Mouse (Mus musculus) heart, embryonic 12.5 days (tissue): Measurements from ENCODE around the gene Zcchc10. TPM values are rescaled to one million over a fixed set of nuclear protein-coding genes. Genes with fewer than 3 reads are reported as not detected.

Source experiments
- ATAC-seq: fragments of 200-750 bp; cut with Nextera tagmentation; 2 replicates; pipeline ENCODE4 v1.8.0; 2017; ENCODE audit warnings: moderate TSS enrichment, moderate library complexity; ENCODE audit not compliant: insufficient number of reproducible peaks, low FRiP score
- H3K27ac ChIP-seq: fragments of 300-500 bp; sonication (generic); 2 replicates; pipeline ENCODE4 v1.5.1; 2016; ENCODE audit warnings: mild to moderate bottlenecking, moderate library complexity; ENCODE audit not compliant: poor library complexity, severe bottlenecking
- H3K27me3 ChIP-seq: fragments of 300-500 bp; sonication (generic); replicated peaks from 2 replicates; pipeline ENCODE4 v1.6.1; 2016; ENCODE audit warnings: mild to moderate bottlenecking, moderate library complexity
- H3K36me3 ChIP-seq: fragments of 300-500 bp; sonication (generic); 2 replicates; pipeline ENCODE4 v1.6.1; 2016; ENCODE audit warnings: mild to moderate bottlenecking, moderate library complexity
- H3K4me1 ChIP-seq: fragments of 300-500 bp; sonication (generic); replicated peaks from 2 replicates; pipeline ENCODE4 v1.6.1; 2016; ENCODE audit warnings: mild to moderate bottlenecking
- H3K4me2 ChIP-seq: fragments of 300-500 bp; sonication (generic); 2 replicates; pipeline ENCODE4 v1.6.1; 2016; ENCODE audit warnings: mild to moderate bottlenecking, moderate library complexity
- H3K4me3 ChIP-seq: fragments of 300-500 bp; sonication (generic); 2 replicates; pipeline ENCODE4 v1.5.1; 2016; ENCODE audit warnings: mild to moderate bottlenecking
- H3K9ac ChIP-seq: fragments of 300-500 bp; sonication (generic); 2 replicates; pipeline ENCODE4 v1.6.1; 2016; ENCODE audit warnings: mild to moderate bottlenecking, moderate library complexity
- H3K9me3 ChIP-seq: fragments of 300-500 bp; sonication (generic); replicated peaks from 2 replicates; pipeline ENCODE4 v1.6.1; 2016; ENCODE audit warnings: mild to moderate bottlenecking, moderate library complexity
- WGBS: fragments of 180-500 bp; shearing (Covaris S2); methylation state at CpG from one replicate; pipeline ENCODE4 v1.1.7; 2016; 5-methylcytosine and 5-hydroxymethylcytosine counted together
- polyA plus RNA-seq: library from polyadenylated mRNA; unstranded; fragments of >200 nt; fragmentation: Nextera tagmentation; extraction: Ambion mirVana; gene quantifications from 2 replicates; pipeline ENCODE4 v1.2.1, GENCODE M21; 2016

Gene Zcchc10
- polyA plus RNA-seq, 1 experiment from 2014 or later: 14.0 TPM

DNA sequence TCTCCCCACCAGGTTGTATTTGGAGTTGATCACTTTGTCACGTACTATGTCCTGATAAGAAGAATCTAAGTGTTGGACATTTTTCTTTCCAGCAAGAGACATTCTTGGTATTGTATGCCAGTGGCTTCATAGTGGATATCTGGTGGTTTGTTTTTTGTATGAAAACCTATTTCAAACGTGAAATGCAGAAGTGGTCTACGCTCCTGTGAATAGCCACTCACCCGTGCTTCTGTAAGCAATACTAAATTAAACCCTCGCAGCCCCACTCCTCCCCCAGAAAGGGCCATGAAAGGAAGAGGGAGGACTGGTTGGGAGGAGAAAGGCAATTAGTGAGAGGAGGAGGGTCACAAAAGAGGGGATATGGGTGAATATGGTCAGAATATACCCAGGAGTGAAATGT is 18.2 kb downstream of the Zcchc10 start:
- Histone ChIP-seq H3K36me3 (no peaks in the 10 kb centered on the region), H3K4me1 (peaks cover 13% of the 10 kb centered on the region), H3K9me3 (no peaks in the 10 kb centered on the region), H3K27me3 (no peaks in the 10 kb centered on the region), H3K4me2 (no peak overlapping the region), H3K9ac (no peak overlapping the region), H3K4me3 (no peak overlapping the region), H3K27ac (no peak overlapping the region)
- 47% methylated on average over 5 of the region's 5 CpGs for WGBS
- ATAC-seq: no peak

DNA sequence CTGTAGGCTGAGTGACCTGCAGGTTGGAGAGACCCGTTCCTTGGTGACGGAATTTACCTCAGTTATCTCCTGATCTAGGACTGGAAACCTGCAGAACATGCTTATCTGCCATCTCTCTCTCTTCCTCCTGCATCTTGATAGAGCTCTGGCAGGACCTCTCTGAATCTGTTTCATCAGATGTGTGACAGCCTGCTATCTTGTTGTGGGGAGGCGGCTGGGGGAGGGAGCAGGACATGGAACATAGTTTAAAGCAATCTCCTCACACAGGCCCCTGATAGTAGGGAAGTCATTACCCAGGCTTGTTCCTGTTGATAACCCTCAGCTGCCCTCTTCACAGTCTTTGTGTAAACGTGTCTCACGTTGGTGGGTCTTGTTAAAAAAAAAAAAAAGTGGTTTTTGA is 20.8 kb downstream of the Zcchc10 start:
- H3K9ac ChIP-seq: no peak overlapping the region
- 9% methylated on average over 5 of the region's 5 CpGs for WGBS
- ATAC-seq: peak; percentile 68; the same call in 1 of the 2 replicates

DNA sequence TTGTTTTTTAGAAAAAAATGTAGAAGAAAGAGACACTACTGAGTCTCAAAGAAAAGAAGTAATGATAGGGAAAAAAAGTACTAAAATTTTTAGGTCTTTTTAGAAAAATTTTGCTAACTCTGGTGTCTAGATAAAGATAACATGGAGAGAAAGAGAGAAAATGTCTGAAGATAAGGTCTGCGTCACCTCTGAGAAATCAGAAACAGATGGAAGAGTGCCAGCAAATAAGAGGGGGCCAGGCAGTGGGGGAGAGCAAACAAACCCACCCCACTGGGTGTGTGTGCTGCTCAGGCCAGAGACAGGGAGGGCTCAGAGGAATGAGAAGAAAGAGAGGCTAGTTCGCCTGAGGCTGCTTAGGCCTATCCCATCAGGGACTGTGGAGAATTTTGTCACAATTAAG is 21.3 kb downstream of the Zcchc10 start:
- Histone ChIP-seq H3K4me1 (peaks cover 13% of the 10 kb centered on the region), H3K4me2 (0 out of 2 replicates have a peak overlapping the region, but pooled peaks have one; percentile 9), H3K4me3 (no peak overlapping the region), H3K27ac (no peak overlapping the region), H3K36me3 (no peaks in the 10 kb centered on the region), H3K27me3 (no peaks in the 10 kb centered on the region), H3K9me3 (no peaks in the 10 kb centered on the region), H3K9ac (no peak overlapping the region)
- ATAC-seq: no peak
- 16% methylated on average over 2 of the region's 2 CpGs for WGBS

More for the DNA sequence above, 20.8 kb downstream of the Zcchc10 start:
- H3K4me1 ChIP-seq: peaks cover 13% of the 10 kb centered on the region
- no peaks in the 10 kb centered on the region for H3K9me3 ChIP-seq
- H3K4me3 ChIP-seq: no peak overlapping the region
- no peak overlapping the region for H3K4me2 ChIP-seq
- H3K36me3 ChIP-seq: no peaks in the 10 kb centered on the region
- peak overlapping the region; percentile 5; the same call in 1 of the 2 replicates for H3K27ac ChIP-seq
- H3K27me3 ChIP-seq: no peaks in the 10 kb centered on the region

DNA sequence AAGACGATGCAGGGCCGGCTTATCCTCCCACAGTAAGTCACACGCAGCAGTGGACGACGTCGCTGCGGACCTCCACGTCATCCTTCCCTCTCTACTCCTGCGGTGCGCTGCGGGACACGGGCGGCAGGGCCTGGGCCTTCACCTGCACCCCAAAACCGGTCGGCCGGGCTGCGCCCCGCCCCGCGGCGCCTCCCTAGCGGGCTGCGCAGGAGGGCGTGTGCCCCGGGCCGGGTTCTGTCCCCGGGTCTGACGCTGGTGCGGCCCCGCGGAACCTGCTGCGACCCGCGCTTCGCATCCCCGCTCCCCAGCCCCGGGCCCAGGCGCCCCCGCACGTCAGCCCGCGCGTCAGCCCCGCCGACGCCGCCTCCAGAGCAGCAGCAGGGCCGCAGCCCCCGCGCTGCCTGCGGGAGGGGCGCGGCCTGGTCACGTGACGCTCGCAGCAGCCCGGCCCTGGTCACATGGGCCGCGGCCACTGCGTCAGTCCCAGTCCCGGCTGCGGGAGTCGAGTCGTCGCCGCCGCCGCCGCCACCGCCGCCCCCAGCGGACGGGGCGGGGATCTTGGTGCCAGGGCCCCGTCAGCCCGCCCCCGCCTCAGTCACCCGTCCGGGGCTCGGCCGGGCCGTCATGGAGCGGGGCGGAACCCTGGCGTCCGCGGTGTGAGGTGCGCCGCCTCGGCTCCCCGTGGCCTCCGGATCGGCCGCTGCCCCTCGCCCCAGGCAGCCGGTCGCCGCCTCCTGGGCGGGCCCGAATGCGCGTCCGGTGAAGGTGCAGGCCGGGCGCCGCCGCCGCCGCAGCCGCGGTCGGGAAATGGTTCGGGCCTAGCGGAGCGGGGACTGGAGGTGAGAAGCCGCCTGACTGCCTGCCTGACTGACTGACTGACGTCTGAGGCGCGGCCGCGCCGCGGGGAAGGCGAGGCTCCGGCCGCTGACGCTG is 26.1 kb downstream of the Zcchc10 start, which contains the start of gene Aff4:
Gene Aff4, plus strand, starts transcription at position 543 of the 933 bp plus-strand sequence.
- under 1% methylated on average over 109 of the region's 127 CpGs for WGBS
- H3K9ac ChIP-seq: peak within 1 kb of the TSS; percentile 97
- peaks cover 6% of the 10 kb centered on the region for H3K4me1 ChIP-seq
- no peaks in the 10 kb centered on the region for H3K9me3 ChIP-seq
- H3K4me2 ChIP-seq: peak within 1 kb of the TSS; percentile 95
- peak; percentile 96 for ATAC-seq
- H3K27ac ChIP-seq: peak within 1 kb of the TSS; percentile 97
- H3K36me3 ChIP-seq: 0 out of 2 replicates have a peak, but pooled peaks cover 6% of the 10 kb centered on the region
- H3K27me3 ChIP-seq: no peaks in the 10 kb centered on the region
- H3K4me3 ChIP-seq: peak within 1 kb of the TSS; percentile 73

DNA sequence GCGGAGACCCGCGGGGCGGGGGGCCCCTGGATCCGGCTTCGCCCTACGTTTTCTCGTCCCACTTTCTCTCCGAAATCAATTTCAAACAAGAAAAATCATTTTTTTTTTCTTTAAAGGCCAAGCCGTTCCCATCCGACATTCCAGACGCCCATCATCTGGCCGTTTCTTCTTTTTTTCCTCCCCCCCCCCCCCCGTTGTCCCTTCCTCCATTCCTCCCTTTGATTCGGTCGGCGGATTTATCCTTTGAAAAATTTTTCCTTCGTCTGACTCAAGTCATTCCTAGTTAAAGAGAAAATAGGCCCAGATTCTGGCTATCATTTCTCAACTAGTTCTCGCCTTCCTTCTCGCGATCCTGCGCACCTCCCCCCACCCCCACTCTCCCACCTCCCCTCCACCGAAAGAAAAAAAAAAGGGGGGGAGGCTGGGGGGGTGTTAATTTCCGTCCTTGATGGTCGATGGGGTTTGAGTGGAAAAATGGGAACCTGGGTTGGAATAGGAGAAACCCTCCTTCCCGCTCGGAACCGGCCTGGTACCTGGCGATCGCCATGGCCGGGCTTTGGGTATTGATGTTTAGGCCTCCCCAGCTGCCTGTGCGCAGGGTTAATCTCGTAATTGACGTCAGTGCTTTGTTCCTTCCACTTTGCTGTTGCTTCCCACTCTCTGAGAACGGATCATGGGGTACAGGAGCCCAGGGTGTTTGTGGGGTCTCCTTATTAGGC is 26.9 kb downstream of the Zcchc10 start:
- Histone ChIP-seq H3K36me3 (0 out of 2 replicates have a peak, but pooled peaks cover 6% of the 10 kb centered on the region), H3K4me3 (peak overlapping the region; percentile 73), H3K27ac (peak overlapping the region; percentile 97), H3K9me3 (no peaks in the 10 kb centered on the region), H3K4me1 (peaks cover 4% of the 10 kb centered on the region), H3K27me3 (no peaks in the 10 kb centered on the region), H3K4me2 (peak overlapping the region; percentile 95), H3K9ac (peak overlapping the region; percentile 97)
- under 1% methylated on average over 34 of the region's 35 CpGs for WGBS
- no peak for ATAC-seq

DNA sequence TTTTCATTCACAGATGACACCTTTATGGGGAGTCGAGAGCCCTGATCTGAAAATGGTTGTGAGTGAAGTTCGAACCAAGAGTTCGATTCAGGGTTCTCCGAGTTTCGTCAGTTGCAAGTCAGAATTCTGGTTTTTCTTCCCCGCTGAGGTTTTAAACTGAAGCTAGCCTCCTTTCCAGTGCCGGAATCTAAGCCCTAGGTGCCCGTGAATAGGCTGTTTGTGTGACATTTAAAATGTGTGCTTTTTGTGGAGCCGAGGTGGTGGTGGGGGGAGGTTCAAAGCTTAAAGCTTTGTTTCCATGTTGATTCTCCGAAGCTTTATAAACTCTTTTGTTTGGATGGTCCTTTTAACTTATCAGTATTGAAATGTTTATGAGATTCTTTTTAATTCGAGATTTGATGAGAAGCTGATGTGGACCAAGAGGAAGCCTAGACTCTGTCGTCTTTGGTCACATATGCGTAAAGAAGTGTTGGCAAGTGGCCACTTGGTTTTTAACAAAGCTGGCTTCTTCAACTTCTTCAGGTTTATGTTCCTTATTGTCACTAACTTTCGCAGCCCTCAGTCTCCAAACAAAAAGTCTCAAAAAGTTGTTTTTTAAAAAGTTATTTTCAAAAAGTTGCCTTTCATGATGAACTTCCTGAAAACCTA is 27.6 kb downstream of the Zcchc10 start:
- peak overlapping the region; percentile 73 for H3K4me3 ChIP-seq
- 0 out of 2 replicates have a peak, but pooled peaks cover 6% of the 10 kb centered on the region for H3K36me3 ChIP-seq
- H3K4me2 ChIP-seq: peak overlapping the region; percentile 95
- H3K9me3 ChIP-seq: no peaks in the 10 kb centered on the region
- no peaks in the 10 kb centered on the region for H3K27me3 ChIP-seq
- 3% methylated on average over 14 of the region's 14 CpGs for WGBS
- no peak for ATAC-seq
- peak overlapping the region; percentile 97 for H3K9ac ChIP-seq
- H3K4me1 ChIP-seq: peaks cover 4% of the 10 kb centered on the region
- peak overlapping the region; percentile 97 for H3K27ac ChIP-seq

DNA sequence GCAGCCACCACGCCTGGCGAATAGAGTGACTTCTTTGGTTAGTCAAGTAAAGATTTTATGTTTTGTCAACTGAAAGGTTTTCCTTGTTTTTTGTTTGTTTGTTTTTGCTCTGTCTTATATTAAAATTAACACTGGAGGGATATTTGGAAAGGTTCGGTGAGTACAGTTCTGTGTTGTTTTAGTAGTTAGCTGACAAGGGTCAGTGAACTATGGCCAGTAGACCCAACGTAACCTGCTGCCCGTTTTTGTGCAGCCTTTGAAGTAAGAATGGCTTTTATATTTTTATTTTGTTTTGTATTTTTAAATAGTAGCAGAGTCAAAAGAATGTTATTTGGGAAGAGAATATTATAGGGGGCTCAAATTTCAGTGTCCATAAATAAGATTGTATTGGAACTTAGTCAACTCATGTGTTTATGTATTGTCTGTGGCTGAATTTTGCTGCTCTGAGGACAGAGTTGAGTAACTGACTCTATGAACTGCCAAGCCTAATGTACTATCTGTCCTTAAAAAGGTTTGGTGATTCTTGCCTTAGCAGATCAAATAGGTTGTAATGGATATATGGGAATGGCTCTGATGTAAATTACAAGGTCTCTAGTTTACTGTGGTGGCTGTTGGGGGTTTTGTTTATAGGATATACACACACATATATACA is 34.2 kb downstream of the Zcchc10 start:
- Histone ChIP-seq H3K4me3 (no peak overlapping the region), H3K36me3 (peaks cover 10% of the 10 kb centered on the region; the same call in 1 of the 2 replicates), H3K27ac (no peak overlapping the region), H3K4me2 (no peak overlapping the region), H3K4me1 (0 out of 2 replicates have a peak, but pooled peaks cover 3% of the 10 kb centered on the region), H3K9me3 (no peaks in the 10 kb centered on the region), H3K9ac (no peak overlapping the region), H3K27me3 (no peaks in the 10 kb centered on the region)
- no peak for ATAC-seq
- 91% methylated on average over 5 of the region's 5 CpGs for WGBS

DNA sequence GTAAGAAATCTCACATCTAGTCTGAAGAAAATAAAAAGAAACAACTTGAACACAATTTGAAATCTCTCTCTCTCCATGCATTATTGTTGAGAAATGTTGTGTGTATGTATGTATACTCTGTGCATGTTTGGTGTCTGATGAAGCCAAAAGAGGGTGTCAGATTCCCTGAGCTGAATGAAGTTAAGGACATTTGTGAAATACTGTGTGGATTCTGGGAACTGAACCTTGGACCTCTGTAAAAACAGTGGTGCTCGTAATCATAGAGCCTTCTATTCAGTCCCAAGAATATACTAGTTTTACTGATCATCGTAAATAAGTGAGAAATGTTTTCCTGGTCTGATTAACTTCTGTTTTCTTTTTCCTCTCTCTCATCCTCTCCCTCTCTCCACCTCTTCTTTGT is 42.6 kb downstream of the Zcchc10 start:
- Histone ChIP-seq H3K4me2 (no peak overlapping the region), H3K27me3 (no peaks in the 10 kb centered on the region), H3K9me3 (no peaks in the 10 kb centered on the region), H3K9ac (no peak overlapping the region), H3K27ac (no peak overlapping the region), H3K4me3 (no peak overlapping the region), H3K4me1 (no peaks in the 10 kb centered on the region), H3K36me3 (peaks cover 21% of the 10 kb centered on the region)
- 88% methylated on average over 2 of the region's 2 CpGs for WGBS
- ATAC-seq: no peak

DNA sequence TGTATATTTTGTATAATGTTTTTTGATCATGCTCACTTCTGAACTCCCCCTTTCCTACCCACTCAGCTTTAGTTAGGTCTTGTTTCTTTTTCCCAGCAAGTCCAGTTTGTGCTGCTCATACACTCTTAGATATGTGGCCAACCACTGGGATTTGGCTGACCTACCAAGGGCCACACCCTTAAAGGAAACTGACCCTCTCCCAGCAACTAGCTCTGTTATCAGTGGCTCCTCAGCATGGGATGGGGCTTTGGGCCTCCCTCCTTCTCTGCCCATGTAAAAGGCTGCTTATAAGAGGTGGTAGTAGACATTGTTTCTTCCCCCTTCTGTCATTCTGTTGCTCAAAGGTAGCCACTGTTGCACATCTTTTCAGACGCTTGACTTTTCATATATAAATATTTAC is 54.4 kb downstream of the Zcchc10 start:
- no peaks in the 10 kb centered on the region for H3K27me3 ChIP-seq
- H3K4me1 ChIP-seq: peaks cover 3% of the 10 kb centered on the region; the same call in 1 of the 2 replicates
- H3K9ac ChIP-seq: no peak overlapping the region
- no peak overlapping the region for H3K27ac ChIP-seq
- H3K36me3 ChIP-seq: peaks cover 46% of the 10 kb centered on the region
- no peaks in the 10 kb centered on the region for H3K9me3 ChIP-seq
- ATAC-seq: no peak
- no peak overlapping the region for H3K4me2 ChIP-seq
- no peak overlapping the region for H3K4me3 ChIP-seq
- WGBS: 83% methylated on average over 1 of the region's 1 CpGs
